Mouse (Mus musculus) G1E (cell line): ENCODE measurements around the gene 6430571L13Rik.

Experiments
- CTCF ChIP-seq: IDR thresholded peaks from 2 replicates; pipeline ENCODE4 v1.5.1; 2012; ENCODE audit warnings: low read depth, low read length, inconsistent platforms, mixed read lengths
- GATA1 ChIP-seq: IDR thresholded peaks from 2 replicates; pipeline ENCODE4 v1.6.1; 2012; ENCODE audit warnings: borderline replicate concordance, low read length, inconsistent platforms, mixed read lengths

GRCm38 (mm10) chr9:107398968-107399367 lies 58.6 kb downstream of the 6430571L13Rik start:
- TF ChIP-seq CTCF (no peak), GATA1 (no peak)
